Mouse (Mus musculus) CH12.LX (cell line): ENCODE data around the gene Olfr434. TPM values are rescaled to one million over a fixed set of nuclear protein-coding genes. Genes with fewer than 3 reads are reported as not detected.

Source experiments
- DNase-seq: peaks from one replicate; pipeline ENCODE4 v3.0.0-alpha.2; 2013; ENCODE audit errors: extremely low read depth
- H3K27ac ChIP-seq: 2 replicates; pipeline ENCODE4 v1.5.1; 2012; ENCODE audit warnings: low read depth, mild to moderate bottlenecking, control low read depth, moderate library complexity; ENCODE audit not compliant: insufficient read depth
- H3K27me3 ChIP-seq: replicated peaks from 2 replicates; pipeline ENCODE3; 2012; ENCODE audit warnings: inconsistent platforms
- H3K36me3 ChIP-seq, 2 experiments: replicated peaks in 1 of 2; 2 replicates each; pipeline versions ENCODE3 to v1.6.1; 2012; ENCODE audit warnings: inconsistent platforms in 1 of 2, low read length in 1 of 2, mild to moderate bottlenecking in 1 of 2, mixed read lengths in 1 of 2, moderate library complexity in 1 of 2; ENCODE audit not compliant: control insufficient read depth in 1 of 2, insufficient read depth in 1 of 2
- H3K4me1 ChIP-seq, 2 experiments: 2 replicates each; pipeline ENCODE4 v1.6.1; 2012; ENCODE audit warnings: inconsistent platforms in 1 of 2, moderate library complexity in 1 of 2; ENCODE audit not compliant: insufficient read depth in 2 of 2, control insufficient read depth in 1 of 2
- H3K4me2 ChIP-seq: 2 replicates; pipeline ENCODE4 v1.6.1; 2012; ENCODE audit warnings: low read depth, mild to moderate bottlenecking, control low read depth; ENCODE audit not compliant: poor library complexity, insufficient read depth, severe bottlenecking
- H3K4me3 ChIP-seq, 3 experiments: fragments of 150-350 bp in 1 of 3; sonication (generic) in 1 of 3; replicated peaks in 1 of 3; 2 replicates each; pipeline versions ENCODE3 to v1.5.1; 2011 to 2012; ENCODE audit warnings: low read depth in 2 of 3, low read length in 2 of 3, mild to moderate bottlenecking in 2 of 3, moderate library complexity in 2 of 3, control low read depth in 1 of 3, improper control_type of control experiment in 1 of 3, inconsistent platforms in 1 of 3, mixed read lengths in 1 of 3; ENCODE audit not compliant: poor library complexity in 1 of 3
- H3K79me2 ChIP-seq: replicated peaks from 2 replicates; pipeline ENCODE4 v1.6.1; 2012; ENCODE audit warnings: mild to moderate bottlenecking, moderate library complexity; ENCODE audit not compliant: control insufficient read depth, poor library complexity, insufficient read depth, severe bottlenecking; ENCODE audit errors: extremely low read depth
- H3K9ac ChIP-seq: 2 replicates; pipeline ENCODE4 v1.6.1; 2012; ENCODE audit warnings: low read depth, mild to moderate bottlenecking, control low read depth, moderate library complexity; ENCODE audit not compliant: insufficient read depth
- H3K9me3 ChIP-seq: replicated peaks from 2 replicates; pipeline ENCODE3; 2012; ENCODE audit warnings: low read length, inconsistent platforms, mixed read lengths
- CHD1 ChIP-seq: IDR thresholded peaks from 2 replicates; pipeline ENCODE4 v1.6.1; 2012; ENCODE audit warnings: low read depth, low read length, improper control_type of control experiment, inconsistent platforms
- CHD2 ChIP-seq: IDR thresholded peaks from 2 replicates; pipeline ENCODE4 v1.6.1; 2011; ENCODE audit warnings: low read length, improper control_type of control experiment
- CTCF ChIP-seq, 2 experiments: IDR thresholded peaks in 1 of 2; conservative IDR thresholded peaks in 1 of 2; 2 replicates each; pipeline ENCODE4 v1.5.1; 2011 to 2012; ENCODE audit warnings: low read depth in 2 of 2, low read length in 2 of 2, improper control_type of control experiment in 1 of 2, inconsistent platforms in 1 of 2, mild to moderate bottlenecking in 1 of 2, moderate library complexity in 1 of 2
- E2F4 ChIP-seq: IDR thresholded peaks from 2 replicates; pipeline ENCODE4 v1.6.1; 2011; ENCODE audit warnings: low read depth, low read length, improper control_type of control experiment; ENCODE audit not compliant: insufficient replicate concordance
- GABPA ChIP-seq: IDR thresholded peaks from 2 replicates; pipeline ENCODE4 v1.6.1; 2012; ENCODE audit warnings: low read depth, low read length, improper control_type of control experiment, inconsistent platforms; ENCODE audit not compliant: insufficient replicate concordance
- JUN ChIP-seq: IDR thresholded peaks from 2 replicates; pipeline ENCODE4 v1.6.1; 2011; ENCODE audit warnings: low read depth, mild to moderate bottlenecking, low read length, improper control_type of control experiment, moderate library complexity; ENCODE audit not compliant: insufficient read depth
- KAT2A ChIP-seq: IDR thresholded peaks from 2 replicates; pipeline ENCODE4 v1.6.1; 2012; ENCODE audit warnings: low read length, improper control_type of control experiment, inconsistent platforms; ENCODE audit not compliant: insufficient replicate concordance
- MAFK ChIP-seq: IDR thresholded peaks from 2 replicates; pipeline ENCODE4 v1.6.1; 2011; ENCODE audit warnings: low read length, improper control_type of control experiment; ENCODE audit not compliant: insufficient replicate concordance
- MAX ChIP-seq: IDR thresholded peaks from 2 replicates; pipeline ENCODE4 v1.6.1; 2011; ENCODE audit warnings: low read length, improper control_type of control experiment
- MXI1 ChIP-seq: IDR thresholded peaks from 2 replicates; pipeline ENCODE4 v1.6.1; 2011; ENCODE audit warnings: mild to moderate bottlenecking, low read depth, low read length, improper control_type of control experiment
- NRF1 ChIP-seq: IDR thresholded peaks from 2 replicates; pipeline ENCODE4 v1.6.1; 2014; ENCODE audit warnings: low read depth, mild to moderate bottlenecking, inconsistent platforms, low read length, improper control_type of control experiment, moderate library complexity
- PAX5 ChIP-seq: IDR thresholded peaks from 2 replicates; pipeline ENCODE4 v1.6.1; 2012; ENCODE audit warnings: low read length, inconsistent platforms, mixed read lengths
- POLR2AphosphoS2 ChIP-seq: IDR thresholded peaks from 2 replicates; pipeline ENCODE4 v1.6.1; 2011; ENCODE audit warnings: low read depth, low read length, improper control_type of control experiment
- RCOR1 ChIP-seq: conservative IDR thresholded peaks from 2 replicates; pipeline ENCODE4 v1.6.1; 2012; ENCODE audit warnings: low read depth, mild to moderate bottlenecking, inconsistent platforms, low read length, improper control_type of control experiment
- SMC3 ChIP-seq: IDR thresholded peaks from 2 replicates; pipeline ENCODE4 v1.6.1; 2011; ENCODE audit warnings: low read depth, low read length, improper control_type of control experiment
- TBP ChIP-seq: conservative IDR thresholded peaks from 2 replicates; pipeline ENCODE4 v1.6.1; 2011; ENCODE audit warnings: low read depth, low read length, improper control_type of control experiment
- UBTF ChIP-seq: IDR thresholded peaks from 2 replicates; pipeline ENCODE4 v1.6.1; 2012; ENCODE audit warnings: low read depth, mild to moderate bottlenecking, inconsistent platforms, low read length, improper control_type of control experiment, moderate library complexity
- USF1 ChIP-seq: IDR thresholded peaks from 2 replicates; pipeline ENCODE4 v1.6.1; 2014; ENCODE audit warnings: low read depth, mild to moderate bottlenecking, inconsistent platforms, low read length, improper control_type of control experiment
- dilution Hi-C: fragments of 300-500 bp; cut with MboI; formaldehyde crosslinking; loops from 2 replicates; pipeline ENCODE4 v1.14.3; 2020; ENCODE audit warnings: low sequenced_read_pairs; ENCODE audit not compliant: extremely low pct_unique_long_range_greater_than_20kb, extremely low pct_ligation_motif_present
- in situ Hi-C: fragments of 300-500 bp; cut with MboI; formaldehyde crosslinking; loops from 3 replicates; pipeline ENCODE4 v1.14.3; 2019; ENCODE audit warnings: low sequenced_read_pairs, low pct_ligation_motif_present, low pct_unique_long_range_greater_than_20kb, mixed read lengths
- polyA plus RNA-seq: library from polyadenylated mRNA; unstranded; fragments of >175 nt; gene quantifications from 2 replicates; pipeline ENCODE4 v1.2.1, GENCODE M21; 2012; ENCODE audit warnings: low read depth; ENCODE audit not compliant: insufficient read length
- total RNA-seq, 2 experiments: library from RNA; depleted of rRNA; stranded (reverse); fragments of 300-350 nt in 1 of 2; fragments of >200 nt in 1 of 2; gene quantifications; 2 replicates each; pipeline ENCODE4 v1.2.3; 2012 to 2014

Olfr434 gene
- total and polyA plus RNA-seq, 3 experiments: not detected

- Histone ChIP-seq H3K27ac (no peak overlapping the region), H3K4me2 (no peak overlapping the region)
- dilution Hi-C loops: no loop called here
- TF ChIP-seq CTCF (conservative IDR thresholded peaks at IDR 0.05 in 1 of 2, IDR thresholded peaks at IDR 0.05 in 1 of 2; ENCODE audit: low read depth in 2 of 2, low read length in 2 of 2) (no peak), UBTF (no peak), MAFK (no peak), TBP (no peak), MXI1 (no peak)
- TF ChIP-seq, all 38 proteins: peak for 0
- Histone ChIP-seq H3K27me3 (no peaks in the 10 kb centered on the region), H3K9ac (no peak overlapping the region), H3K79me2 (no peaks in the 10 kb centered on the region), H3K36me3 (no peaks in the 10 kb centered on the region), H3K4me1 (no peaks in the 10 kb centered on the region), H3K9me3 (no peaks in the 10 kb centered on the region), H3K4me3 (no peak overlapping the region)
- in situ Hi-C loops: no loop called here
- no peak for DNase-seq
These were observed 21.8 kb upstream of the Olfr434 start for GRCm38 (mm10) chr6:43190986-43191385.

- H3K79me2 ChIP-seq: no peaks in the 10 kb centered on the region
- TF ChIP-seq JUN (no peak), E2F4 (no peak), POLR2AphosphoS2 (no peak), SMC3 (no peak), CHD1 (no peak), RCOR1 (no peak), CHD2 (no peak), GABPA (no peak), NRF1 (no peak), MAX (no peak), USF1 (no peak), KAT2A (no peak), MAFK (no peak), PAX5 (no peak)
- H3K27me3 ChIP-seq: no peaks in the 10 kb centered on the region
- DNase-seq: no peak
- H3K9ac ChIP-seq: no peak within 1 kb of the TSS
- no peaks in the 10 kb centered on the region for H3K4me1 ChIP-seq
- no peak within 1 kb of the TSS for H3K4me2 ChIP-seq
- in situ Hi-C loops: no loop called here
- no peaks in the 10 kb centered on the region for H3K36me3 ChIP-seq
- no peak within 1 kb of the TSS for H3K27ac ChIP-seq
- no peaks in the 10 kb centered on the region for H3K9me3 ChIP-seq
- dilution Hi-C loops: no loop called here
- H3K4me3 ChIP-seq: no peak within 1 kb of the TSS
These were observed 16.0 kb upstream of the Olfr434 start, which contains the start of gene Olfr435 for GRCm38 (mm10) chr6:43196781-43197180. TSS of gene Olfr435 (plus strand) at chr6:43197146.
